Mouse (Mus musculus): ENCODE measurements around the gene Pitpna.

DNA sequence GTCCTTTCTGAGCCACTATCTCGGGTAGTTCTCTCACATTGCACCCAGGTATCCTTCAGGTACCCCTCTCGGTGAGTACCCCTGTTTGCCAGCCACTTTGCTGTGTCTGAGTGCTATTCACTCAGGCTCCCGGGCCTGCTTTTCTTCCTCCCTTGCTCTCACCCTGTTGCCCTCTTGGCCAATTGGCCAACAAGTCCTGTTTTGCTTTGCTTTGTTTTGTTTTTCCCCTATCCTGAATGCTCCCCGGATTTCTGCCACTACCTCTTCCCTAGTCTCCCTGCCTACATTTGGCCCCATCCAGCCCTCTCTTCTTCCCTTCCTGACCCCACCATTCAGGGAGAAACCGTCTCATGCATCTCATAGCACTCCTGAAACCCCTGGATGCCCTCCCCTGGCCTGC lies 1.9 kb upstream of the Pitpna start:
- TF ChIP-seq CTCF (IDR thresholded peaks at IDR 0.05) (no peak), EP300 (IDR thresholded peaks at IDR 0.05) (no peak)
